Mouse (Mus musculus) cerebellum, adult 18-20 months (tissue): ENCODE measurements at regions not wholly inside any gene's neighbourhood (a gene's known extent, or its start where the extent isn't known, plus 50 kb on each side); places are given as distances from the start of the nearest gene placed in this dataset.
"Not testable (repeated sequence)": the region's sequence is repeated elsewhere in the genome, so short reads cannot be mapped to it uniquely, and the experiment has no call there.

ENCODE experiments used
- DNase-seq, 2 experiments: peaks; one replicate each; pipeline ENCODE4 v3.0.0; 2021

DNA sequence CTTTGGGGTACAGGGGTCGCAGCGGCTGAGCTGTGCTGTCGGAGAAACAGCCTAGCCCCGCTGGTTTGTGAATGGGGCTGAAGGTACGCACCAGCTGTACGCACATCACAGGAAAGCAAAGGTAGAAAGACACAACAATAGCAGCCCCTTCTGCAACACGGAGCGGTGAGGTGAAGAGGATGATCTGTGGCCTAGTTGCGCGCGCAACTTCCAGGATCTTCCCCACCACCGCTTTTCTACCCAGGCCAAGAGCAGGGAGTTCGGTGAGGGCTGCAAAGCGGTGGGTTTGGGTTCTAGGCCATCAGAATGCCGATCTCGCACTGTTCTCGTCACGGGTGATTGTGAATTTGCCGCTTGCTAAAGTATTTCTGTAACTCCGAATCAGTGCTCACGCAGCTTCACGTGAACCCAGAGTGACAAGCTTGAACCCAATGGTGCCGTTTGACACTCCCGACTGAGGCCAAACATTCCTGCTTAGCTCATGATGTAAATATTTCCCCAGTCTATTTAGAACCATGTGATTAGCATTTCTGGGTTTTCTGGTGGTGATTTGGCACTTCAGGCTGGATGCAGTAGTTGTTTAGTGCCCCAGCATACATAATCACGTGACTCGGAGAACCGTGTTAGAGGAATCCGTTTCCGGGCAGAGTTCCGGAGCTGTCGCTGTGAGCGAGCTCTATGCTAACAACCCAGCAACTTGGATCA, 54.7 kb downstream of the Cryaa start:
- no peak for DNase-seq

DNA sequence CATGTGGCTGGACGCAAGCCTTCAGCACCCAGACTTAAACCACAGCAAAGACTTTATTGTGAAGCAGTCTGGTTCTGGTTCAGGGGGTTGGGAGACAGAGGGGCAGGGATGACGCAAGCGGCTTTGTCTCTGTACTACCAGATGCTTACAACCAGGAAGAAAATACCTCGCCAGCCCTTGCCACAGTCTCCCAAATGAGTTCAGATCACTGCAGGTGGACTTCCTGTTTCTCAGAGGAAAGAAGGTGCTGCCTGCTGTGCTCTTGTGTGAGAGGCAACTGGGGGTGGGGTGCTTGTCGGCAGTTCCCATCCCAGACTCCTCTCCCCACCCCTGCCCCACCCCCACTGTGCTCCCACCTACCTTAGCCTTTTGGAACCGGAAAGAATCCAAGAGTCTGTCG, 56.9 kb downstream of the Cryaa start:
- no peak for DNase-seq

DNA sequence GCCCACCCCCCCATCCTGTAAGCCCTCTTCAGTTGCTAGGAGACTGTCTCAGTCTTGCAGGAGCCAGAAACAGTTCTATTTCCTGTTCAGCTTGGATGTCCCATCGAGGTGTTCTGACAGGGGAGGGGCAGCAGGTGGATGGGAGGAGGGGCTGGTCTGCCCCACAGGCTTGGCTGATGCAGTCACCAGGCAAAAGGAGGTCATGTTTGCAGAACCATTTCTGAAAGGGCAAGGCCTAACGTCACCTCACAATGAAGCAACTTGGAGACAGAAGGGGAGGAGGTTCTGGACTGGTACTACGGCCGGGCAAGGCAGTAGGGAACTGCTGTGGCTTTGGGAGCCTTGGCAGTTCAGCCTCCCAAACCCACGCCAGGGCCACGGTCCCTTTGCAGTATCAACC, 59.1 kb downstream of the Cryaa start:
- no peak for DNase-seq

DNA sequence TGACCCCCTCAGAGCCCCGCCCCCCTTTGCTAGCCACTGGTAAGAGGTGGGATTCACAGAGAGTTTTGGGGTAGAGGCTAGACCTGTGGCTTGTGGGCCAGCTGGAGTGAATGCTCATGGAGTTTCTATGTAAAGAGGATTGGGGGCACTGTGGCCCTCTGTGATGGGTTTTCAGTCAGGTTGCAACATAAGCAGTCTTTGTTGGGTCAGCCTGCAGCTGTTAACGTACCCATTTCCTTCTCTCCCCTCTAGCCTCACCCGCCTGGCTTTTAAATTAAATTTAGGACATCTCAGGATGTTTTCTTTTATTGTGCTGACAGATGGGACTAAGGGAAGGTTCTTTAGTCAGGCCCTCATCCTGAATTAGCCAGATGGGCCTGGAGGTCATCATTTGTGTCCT, 60.6 kb downstream of the Cryaa start:
- no peak for DNase-seq

DNA sequence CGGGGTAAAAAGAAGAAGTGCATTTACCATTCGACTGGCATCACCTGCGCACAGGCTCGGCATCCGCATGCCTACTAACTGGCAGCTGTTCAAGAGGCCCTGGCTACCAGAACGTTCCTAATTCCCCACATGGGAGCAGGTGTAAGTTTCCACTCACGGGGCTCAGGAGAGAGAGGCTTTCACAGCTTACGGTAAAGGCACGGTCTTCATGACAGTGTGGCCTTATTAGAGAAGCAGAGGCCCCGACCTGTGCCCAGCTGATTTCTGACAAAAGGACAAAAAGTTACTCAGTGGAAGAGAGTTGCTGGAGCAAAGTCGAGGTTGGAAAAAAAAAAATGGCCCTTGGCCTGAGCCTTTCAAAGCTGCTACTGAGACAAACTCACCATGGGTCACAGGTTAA, 62.0 kb downstream of the Cryaa start:
- no peak for DNase-seq

DNA sequence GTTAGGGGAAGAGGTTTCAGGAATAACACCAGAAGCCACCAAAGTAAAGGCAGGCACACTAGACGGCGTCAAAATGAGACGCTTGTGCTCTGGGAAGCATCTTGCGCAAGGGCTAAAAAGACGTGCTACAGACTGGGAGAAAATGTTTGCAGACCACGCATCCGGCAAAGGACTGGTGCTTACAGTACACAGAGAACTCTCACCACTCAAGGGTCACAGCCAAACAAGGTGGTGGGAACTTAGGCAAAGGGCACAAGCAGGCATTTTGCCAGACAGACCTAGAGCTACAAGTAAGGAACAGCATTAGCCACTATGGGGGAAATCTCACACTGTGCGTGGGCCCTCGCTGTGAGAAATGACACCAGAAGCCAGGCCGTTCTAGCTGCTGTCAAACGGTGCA, 62.5 kb downstream of the Cryaa start:
- no peak for DNase-seq

DNA sequence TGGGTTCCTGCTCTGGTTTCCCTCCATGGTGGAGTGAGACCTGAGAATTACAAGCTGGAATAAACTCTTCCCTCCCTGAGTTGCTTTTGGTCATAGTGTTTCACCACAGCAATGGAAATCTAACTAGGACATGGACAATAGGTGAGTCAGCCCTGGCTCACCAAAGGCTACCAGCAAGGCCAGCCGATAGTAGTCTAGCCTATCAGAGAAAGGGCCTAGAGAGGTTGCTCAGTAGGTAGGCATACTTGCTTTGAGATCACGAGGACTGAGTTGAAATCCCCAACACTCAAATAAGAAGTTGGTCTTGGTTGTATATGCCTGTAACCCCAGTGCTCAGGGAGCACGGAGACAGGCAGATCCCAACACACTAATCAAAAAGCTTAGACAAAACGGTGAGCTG, 66.0 kb downstream of the Cryaa start:
- DNase-seq: no peak

DNA sequence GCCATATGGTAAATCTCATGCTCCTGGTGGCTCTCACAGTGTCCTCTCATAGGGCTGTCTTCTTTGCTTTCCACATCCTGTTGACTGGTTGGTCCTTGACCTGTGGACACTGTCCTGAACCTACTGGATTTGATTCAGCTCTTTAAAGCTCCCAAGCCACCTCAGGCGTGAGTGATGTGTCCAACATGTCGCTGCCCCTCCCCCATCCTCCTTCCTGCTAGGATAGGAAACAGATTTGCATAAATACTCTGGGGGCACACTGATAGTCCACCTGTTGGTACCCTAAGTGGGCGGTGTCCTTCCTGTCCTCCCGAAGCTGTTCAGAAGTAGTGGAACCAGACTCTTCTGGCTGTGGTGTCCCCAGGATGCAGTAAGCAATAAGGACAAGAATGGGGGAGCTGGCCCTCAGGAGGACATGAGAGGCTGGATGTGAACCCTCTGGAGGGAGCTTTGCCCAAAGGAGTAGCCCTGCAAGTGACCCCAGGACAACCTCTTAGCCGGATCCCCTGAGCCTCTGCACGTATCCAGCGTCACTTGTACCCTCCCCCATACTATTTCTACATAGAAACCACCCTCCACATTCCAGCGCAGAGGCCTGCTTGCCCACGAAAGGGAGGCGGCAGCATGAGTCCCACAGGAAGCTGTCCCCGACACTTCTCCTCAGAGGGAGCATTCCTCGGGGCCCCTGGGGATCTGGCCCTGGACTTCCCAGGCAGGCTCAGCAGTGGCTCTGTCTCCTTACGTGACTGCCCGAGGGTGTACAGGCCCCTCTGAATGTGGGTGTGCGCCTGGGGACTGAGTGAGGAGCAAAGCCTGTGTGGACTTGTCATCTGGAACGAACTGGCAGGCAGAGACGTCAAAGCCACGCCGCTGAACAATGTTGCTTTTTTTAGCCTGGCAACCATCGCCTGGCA, 68.8 kb downstream of the Cryaa start:
- DNase-seq: no peak

DNA sequence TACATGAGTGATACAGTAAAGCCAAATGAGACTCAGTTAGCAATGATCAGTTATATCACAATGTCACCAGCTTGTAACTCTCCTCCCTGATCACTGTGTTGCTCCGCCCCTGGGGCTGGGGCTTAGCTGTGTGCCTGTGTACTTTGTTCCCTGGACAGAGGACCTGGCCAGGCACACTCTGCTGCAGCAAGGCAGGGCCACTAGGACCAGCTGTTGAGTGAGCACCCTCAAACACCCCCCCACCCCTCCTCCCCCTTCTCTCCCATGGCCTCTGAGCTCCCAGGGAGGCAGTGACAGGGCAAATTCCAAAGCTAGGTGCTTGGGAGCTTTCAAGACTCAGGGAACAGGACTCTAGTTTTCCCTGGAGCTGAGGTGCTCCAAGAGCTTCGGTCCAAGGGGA, 70.0 kb downstream of the Cryaa start:
- DNase-seq: no peak

DNA sequence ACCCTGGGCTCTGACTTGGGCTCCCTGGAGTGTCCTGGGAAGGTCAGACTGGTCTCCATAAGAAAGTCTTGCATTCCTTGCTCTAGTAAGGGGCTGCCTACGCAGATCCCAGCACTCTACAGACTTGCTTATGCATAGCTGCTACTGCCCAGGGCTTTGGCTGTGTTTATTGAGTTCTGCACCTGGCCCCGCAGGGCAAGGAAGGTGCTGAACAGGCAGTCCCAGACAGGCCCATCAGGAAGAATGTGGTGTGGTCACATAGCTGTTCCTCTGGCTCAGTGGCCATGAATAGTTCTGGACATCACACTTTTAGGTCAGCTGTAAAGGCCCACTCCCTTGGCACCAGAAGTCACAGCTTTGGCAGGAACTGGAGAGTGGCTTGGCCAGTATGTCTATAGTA, 70.6 kb downstream of the Cryaa start:
- no peak for DNase-seq

DNA sequence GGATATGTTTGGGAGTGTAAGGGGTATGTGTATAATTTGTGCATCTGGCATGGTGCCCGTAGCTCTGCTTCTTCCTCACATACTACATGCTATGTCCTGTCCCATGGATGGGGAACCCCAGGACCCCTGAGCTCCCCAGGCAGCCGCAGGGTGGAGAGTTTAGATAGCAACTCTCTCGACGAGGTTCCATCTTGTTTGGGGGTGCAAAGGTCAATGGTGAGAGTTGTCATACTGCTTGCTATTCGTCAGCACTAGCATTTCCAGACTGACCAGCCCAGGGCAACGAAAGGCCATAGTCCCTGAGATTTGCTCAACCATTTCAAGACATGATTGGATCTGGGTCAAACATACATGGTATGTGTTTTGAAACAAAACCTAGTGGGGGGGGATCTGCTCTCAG, 71.4 kb downstream of the Cryaa start:
- DNase-seq: no peak

DNA sequence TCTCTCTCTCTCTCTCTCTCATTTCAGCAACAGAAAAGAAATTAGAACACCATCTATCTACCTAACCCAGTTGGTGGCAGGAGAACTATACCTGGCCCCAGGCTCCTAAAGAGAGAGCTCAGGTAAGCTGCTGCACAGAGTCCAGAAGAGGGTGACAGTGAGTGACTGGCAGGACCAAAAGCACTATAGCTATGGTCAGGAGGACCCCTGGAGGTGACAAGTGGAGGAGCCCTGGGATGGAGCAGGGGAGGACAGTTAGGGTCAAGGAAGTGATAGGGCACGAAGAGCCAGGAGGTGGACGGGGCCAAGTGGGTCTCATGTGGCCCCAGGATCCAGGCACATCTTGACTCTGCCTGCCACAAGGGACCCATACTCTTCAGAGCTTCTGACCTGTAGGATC, 73.7 kb downstream of the Cryaa start:
- no peak for DNase-seq

DNA sequence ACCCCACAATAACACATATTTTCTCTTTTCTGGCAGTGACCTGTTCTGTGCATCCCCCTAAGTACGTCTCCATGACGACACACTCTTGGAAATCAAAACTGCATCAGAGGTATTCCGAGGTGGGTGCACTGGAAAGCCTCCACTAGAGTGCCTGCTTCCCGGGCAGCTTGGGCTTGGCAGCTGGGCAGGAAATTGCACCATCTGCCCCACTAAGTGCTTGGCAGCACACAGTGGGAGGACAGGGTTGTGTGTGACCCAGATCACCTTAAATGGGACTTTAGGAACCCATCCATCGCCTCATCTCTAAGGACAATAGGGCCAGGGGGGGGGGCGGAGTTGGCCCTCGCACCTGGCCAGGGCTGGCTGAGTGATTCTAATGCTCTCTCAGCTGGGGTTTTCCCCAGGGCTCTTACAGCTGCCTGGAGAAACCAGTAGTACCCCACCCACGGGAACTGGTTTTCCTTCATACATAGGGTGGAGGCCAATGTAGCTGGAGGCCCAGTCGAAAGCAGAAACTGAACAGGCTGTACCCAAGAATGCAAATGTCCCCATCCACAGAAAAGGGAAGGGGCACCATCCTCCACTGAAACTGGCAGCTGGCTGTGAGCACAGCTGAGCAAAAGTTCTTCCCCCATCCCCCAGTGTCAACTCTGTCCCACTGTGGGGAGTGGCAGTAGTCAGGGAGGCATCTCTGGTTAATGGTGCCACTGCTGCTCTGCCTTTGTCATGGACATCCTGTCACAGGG, 75.7 kb downstream of the Cryaa start:
- DNase-seq: no peak

DNA sequence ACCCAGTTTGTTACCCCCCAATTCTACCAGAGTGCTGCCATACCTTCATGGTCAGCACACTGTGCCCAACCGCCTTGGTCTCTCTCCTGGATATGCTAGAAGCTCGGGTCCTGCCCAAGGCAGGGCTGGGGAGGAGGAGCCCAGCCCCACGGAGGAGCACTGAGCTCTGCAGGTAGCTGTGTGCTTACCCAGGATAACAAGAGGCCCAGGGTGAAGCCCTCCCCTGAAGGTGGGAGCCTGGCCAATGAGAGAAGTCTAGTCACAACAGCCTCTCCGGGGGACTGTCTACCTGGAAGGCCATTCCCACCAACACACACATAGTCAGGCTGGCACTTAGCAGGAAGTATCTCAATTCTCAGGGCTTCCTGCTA, 76.2 kb downstream of the Cryaa start:
- DNase-seq: no peak

DNA sequence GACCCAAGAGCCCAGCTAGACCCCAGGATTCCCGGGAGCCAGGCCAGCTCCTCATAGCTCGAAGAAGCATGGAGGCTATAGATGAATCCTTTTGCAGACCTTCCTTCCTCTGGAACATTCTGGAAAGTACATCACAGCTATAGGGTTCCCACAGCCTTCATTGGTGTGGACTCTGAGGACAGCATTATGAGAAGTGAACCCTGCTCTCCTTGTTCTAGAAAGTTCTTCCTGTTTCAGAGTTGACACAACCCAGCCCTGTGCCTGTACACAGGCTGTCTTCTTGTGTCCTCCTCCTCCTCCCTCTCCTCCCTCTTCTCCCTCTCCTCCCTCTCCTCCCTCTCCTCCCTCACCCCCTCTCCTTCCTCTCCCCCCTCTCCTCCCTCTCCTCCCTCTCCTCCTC, 82.9 kb downstream of the Cryaa start:
- no peak for DNase-seq

DNA sequence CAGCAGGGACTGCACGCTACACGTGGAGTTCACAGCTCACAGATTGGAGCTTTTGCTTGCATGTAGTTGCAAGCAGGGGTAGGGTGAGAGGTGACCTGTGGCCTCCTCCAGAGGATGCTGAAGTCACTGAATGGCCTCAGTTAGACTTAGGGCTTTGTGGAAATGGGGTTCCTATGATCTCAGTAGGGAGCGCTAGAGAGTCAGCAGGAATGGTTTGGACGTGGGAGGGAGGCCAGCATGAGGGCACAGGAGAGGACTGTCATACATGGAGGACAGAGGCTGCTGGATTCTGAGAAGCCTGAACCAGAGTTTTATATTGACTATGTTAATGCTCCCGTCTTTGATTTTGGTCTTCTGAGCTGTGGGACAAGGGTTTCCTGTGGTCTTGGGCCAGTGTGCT, 85.5 kb downstream of the Cryaa start:
- no peak for DNase-seq

DNA sequence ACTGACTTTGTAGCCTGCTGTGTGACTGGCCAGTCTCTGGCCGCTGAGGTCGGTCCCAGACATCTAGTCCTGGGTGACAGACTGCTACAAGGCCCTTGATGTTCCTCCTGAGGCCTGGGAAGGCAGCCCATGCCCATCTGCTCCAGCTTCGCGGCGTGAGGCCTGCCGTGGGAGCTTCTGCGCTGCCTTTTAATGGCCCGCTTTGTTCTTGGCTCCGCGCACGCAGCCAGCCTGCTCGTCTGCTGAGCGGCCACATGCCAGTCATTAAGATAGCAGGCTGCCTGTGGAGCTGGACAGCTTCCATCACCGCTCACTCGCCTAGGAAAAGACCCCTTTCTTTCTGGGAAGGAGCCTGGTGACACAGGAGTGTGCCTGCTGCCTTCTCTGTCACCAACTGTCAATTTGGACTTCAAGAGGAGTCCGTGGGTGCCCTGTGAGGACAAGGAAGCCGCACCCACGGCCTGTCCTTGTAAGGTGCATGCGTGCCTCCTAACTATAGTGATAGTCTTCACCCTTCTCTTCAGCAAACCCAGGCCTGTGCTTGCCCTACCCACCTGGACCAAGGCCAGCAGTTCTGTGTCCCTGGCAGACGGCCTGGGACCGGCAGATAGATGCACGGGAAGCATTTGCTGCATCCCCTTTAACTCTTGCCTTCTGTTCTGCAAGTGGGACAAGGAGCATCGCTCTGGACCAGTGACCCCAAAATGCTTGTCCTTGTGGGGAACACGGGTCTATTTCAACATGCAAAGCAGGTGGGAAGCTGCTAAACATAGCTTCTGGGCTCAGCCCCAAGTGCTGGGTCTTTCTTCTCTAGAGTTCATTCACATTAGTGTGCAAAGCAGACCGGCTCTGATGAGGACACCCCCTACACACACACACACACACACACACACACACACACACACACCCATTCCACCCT, 88.6 kb downstream of the Sik1 start:
- peak; percentile 88 to 91 for DNase-seq

DNA sequence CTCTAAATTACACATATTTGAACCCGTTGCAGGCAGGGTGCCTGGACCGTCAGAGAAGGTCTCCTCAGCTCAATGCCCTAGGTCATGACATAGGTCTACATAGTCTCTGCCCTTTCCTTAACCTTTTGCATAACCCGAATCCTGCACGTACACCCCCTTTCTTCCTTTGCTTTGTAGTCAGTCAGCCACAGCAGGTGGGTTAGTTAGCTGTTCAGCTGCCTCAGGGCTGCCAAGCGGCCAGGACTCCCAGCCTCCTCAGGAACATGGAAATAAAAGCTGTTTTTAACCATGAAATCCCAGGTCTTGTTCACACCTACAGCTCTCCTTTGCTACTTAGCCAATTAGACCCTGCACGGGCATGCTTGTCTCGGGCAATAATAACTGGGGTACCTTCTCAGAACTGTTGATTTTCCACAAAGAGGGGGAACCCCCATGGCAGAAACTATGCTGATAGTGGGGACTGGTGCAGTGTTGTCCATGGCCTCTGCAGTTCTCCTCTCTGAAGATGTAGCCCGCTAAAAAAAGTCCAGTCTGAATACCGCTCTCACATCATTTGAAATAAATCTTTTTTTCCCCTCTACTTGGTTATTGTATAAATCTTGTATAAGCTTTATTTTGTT, 83.3 kb downstream of the Sik1 start:
- no peak for DNase-seq

DNA sequence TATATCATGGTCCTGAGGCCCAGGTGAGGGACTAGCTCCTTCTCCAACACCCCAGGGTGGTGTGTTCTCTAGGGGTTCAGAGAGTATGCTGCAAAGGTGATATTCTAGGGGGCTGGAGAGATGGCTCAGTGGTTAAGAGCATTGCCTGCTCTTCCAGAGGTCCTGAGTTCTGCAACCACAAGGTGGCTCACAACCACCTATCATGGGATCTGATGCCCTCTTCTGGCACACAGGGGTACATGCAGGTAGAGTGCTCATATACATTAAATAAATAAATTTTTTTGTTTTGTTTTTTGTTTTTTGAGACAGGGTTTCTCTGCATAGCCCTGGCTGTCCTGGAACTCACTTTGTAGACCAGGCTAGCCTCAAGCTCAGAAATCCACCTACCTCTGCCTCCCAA, 81.7 kb downstream of the Sik1 start:
- DNase-seq: not testable (repeated sequence)

DNA sequence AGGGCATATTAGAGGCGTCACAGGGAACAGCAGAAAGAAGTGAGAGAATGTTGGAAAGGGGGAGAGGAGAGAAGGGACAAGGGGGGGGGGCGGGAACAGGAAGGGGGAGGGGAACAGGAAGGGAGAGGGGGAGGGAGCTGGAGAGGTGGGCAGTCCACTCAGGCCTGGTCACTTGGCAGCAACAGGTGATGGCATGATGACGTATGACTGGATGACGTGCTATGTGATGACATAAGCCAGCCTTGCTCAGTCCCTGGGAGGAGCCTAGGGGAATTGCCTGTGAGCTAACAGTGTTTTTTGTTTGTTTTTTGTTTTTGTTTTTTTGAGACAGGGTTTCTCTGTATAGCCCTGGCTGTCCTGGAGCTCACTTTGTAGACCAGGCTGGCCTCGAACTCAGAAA, 80.6 kb downstream of the Sik1 start:
- DNase-seq: no peak

DNA sequence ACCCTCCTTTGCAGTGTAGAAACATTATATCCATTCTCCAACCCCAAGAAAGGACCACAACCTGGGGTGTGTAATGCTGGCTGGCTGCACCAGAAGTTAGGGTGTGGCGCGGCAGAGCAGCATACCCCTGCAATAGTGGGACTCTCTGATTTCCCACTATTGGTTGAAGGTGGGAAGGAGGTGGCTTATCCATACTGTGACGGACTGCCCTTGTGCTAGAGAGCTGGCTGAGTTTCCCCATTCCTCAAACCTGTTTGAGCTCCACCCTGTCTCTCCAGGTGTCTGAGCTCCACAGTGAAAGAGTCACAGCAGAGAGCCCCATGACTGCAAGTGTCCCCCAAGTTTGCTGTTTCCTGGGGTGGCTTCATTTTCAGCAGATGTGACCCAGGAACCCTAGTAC, 79.6 kb downstream of the Sik1 start:
- no peak for DNase-seq

DNA sequence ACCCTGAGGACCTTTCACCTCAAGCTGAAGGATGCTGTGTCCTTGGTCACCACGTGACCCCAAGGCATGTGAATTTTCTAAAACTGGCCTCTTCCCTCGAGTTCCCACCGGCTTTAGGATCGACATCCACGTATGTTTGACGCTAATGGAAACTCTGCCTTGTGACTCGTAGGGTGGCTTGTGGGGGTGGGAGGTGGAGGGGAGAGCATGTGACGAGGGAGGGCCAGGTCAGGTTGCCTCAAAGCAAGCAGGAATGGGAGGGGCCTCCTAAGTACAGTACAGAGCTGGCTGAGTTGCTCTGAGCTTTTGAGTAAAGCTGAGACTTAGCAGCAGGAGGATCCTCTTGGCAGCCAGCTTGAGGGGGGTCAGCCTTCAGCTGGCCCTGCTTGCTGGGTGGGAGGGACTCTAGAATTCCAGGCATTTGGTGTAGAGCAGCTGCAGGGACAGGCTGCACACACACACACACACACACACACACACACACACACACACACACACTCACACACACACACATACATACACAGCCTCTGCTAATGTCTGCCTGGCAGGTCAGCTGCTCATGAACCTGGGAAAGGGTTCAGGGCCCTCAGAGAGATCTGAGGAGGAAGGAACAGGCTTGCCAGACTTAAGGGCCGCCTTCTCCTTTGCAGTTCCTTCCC, 78.5 kb downstream of the Sik1 start:
- no peak for DNase-seq
